Mouse (Mus musculus) urinary bladder, postnatal 36 days (tissue): Measurements from ENCODE around the gene Zfp423.

ENCODE experiments used
- DNase-seq, 2 experiments: peaks; one replicate each; pipeline ENCODE4 v3.0.0; 2022; ENCODE audit warnings: low spot score in 2 of 2, mixed read lengths in 1 of 2

Zfp423 gene

DNA sequence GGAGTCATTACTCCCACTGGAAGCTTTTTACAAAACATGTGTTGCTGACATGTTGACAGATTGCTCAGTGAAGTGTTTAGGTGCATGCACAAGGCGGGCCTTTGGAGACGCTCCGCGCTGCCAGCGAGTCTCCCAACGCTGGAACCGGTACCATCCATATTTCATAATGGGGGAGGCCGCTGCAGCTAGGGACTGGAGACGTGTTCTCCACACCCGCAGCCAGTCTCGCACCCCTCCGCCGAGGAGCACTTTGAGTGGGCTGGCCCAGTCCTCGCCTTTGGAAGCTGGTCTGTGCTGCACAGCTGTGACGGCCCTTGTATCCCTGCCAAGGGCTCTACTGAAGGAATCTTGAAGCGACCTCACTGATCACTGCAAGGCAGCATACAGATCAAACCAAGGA, 122.5 kb downstream of the Zfp423 start:
- DNase-seq = peak in 1 of 2 experiments; percentile 48

GRCm38 (mm10) chr8:87835924-87836323, 123.5 kb downstream of the Zfp423 start:
- no peak for DNase-seq

GRCm38 (mm10) chr8:87835411-87835821, 124.0 kb downstream of the Zfp423 start:
- DNase-seq = no peak

- DNase-seq = no peak
These were observed 124.7 kb downstream of the Zfp423 start for GRCm38 (mm10) chr8:87834656-87835055.

GRCm38 (mm10) chr8:87833841-87834620, 125.4 kb downstream of the Zfp423 start:
- DNase-seq = no peak

DNA sequence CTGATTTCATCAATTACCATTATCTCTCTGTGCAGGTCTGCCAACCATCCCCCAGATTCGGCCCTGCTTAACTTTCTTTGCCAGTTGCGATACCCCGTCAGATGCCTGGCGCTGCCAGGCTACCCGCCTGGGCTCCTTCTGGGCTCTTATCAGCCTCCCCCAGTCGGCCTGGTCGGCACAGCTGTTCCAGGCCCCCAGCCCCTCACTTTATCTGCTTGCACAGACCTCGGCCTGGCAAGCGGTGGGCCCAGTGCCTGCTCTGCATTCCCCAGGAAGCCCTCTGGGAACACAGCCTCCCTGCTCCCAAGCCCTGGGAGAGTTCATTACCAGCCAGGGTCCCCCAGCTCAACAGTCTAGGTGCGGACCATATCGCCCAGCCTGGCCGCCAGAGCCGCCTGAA, 126.1 kb downstream of the Zfp423 start:
- DNase-seq = no peak

DNA sequence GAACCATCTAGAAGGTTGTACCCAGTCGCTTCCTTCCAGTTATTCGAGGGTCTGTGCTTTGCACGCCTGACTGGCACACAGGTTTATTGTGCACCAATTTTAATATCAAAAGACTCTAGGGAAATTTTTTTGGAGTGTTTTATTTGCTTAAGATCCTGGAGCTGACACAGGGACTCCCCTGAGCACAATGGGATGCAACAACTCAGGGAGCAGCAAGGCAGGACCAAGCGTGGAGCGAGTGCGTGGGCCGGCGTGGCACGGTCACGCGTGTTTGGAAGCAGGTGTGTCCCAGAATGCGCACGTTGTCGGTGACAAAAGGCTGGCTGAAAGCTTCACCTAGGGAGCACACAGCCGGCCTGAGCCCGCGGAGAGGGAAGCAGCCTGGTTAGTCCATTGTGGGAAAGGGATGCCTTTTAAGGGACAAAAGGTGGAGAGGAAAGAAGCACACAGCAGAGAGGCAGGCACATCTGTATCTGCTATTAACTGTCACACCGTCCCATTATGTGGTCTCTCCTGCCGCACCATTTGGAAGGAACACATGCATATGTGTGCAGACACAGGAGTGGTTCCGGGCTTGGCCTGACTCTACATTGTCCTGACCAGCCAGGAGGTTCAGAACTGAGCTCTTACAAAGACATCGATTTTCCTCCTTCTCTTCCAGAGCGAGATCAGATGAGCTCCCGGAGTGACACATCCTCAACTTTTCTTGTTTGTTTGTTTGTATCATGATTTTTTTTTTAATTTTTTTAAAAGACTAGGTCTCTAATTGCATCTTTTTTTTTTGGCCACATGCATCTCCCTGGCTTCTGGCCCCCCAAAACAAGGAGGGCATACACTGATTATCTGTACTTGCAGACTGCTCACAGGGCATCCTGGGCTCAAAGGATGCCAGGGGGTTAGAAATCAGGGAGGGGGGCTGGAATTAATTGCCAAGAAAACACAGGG, 126.7 kb downstream of the Zfp423 start:
- no peak for DNase-seq

- DNase-seq = no peak
These were observed 127.8 kb downstream of the Zfp423 start for GRCm38 (mm10) chr8:87831567-87831966.

DNA sequence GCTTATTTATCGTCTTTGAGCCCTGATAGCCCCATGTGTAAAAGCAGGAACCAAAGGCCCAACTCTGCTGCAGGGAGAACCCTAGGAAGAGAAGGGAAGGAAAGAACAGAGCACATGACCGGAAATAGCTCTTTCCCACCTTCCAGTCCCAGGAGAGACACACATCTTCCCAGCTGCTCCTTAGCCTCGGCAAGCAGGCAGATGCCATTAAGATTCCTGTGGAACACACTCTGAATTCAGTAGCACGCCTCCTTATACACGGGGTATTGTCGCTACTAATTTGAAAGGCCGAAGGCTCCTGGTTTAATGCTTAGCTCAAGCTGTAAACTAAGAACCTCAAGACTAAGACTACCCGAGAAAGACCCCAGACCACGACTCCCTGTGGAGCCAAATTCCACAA, 128.3 kb downstream of the Zfp423 start:
- DNase-seq = no peak

- peak in 1 of 2 experiments; percentile 44 for DNase-seq
These were observed 129.2 kb downstream of the Zfp423 start for GRCm38 (mm10) chr8:87830200-87830599.

- DNase-seq = no peak
These were observed 133.3 kb downstream of the Zfp423 start for GRCm38 (mm10) chr8:87826013-87826660.

- no peak for DNase-seq
These were observed 136.2 kb downstream of the Zfp423 start for GRCm38 (mm10) chr8:87823172-87823571.

- no peak for DNase-seq
These were observed 136.7 kb downstream of the Zfp423 start for GRCm38 (mm10) chr8:87822690-87823089.

GRCm38 (mm10) chr8:87822175-87822574, 137.2 kb downstream of the Zfp423 start:
- no peak for DNase-seq

- DNase-seq = no peak
These were observed 137.7 kb downstream of the Zfp423 start for GRCm38 (mm10) chr8:87821655-87822054.

GRCm38 (mm10) chr8:87819263-87819662, 140.1 kb downstream of the Zfp423 start:
- DNase-seq = no peak

DNA sequence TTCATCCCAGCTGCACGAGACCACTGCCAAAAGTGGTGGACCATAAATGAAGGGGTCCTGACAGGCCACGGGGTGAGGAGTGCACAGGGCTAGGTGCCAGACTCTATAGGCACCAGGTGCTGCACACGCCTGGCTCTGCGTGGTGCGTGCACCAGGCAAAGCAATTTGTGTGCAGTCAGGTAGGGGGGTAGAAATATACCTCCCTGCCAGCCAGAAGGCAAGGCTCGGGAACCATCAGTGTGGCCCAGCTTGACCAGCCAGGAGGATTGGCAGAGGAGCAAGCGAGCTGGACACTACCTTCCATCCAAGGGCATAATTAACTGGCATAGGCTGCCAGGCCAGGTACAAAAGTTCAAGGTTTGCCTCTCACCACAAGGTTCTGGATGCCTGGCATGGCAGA, 140.9 kb downstream of the Zfp423 start:
- DNase-seq = no peak

GRCm38 (mm10) chr8:87816141-87816540, 143.3 kb downstream of the Zfp423 start:
- no peak for DNase-seq

GRCm38 (mm10) chr8:87812661-87813060, 146.7 kb downstream of the Zfp423 start:
- DNase-seq = no peak

GRCm38 (mm10) chr8:87812069-87812449, 147.3 kb downstream of the Zfp423 start:
- peak; percentile 19 to 24 for DNase-seq

DNA sequence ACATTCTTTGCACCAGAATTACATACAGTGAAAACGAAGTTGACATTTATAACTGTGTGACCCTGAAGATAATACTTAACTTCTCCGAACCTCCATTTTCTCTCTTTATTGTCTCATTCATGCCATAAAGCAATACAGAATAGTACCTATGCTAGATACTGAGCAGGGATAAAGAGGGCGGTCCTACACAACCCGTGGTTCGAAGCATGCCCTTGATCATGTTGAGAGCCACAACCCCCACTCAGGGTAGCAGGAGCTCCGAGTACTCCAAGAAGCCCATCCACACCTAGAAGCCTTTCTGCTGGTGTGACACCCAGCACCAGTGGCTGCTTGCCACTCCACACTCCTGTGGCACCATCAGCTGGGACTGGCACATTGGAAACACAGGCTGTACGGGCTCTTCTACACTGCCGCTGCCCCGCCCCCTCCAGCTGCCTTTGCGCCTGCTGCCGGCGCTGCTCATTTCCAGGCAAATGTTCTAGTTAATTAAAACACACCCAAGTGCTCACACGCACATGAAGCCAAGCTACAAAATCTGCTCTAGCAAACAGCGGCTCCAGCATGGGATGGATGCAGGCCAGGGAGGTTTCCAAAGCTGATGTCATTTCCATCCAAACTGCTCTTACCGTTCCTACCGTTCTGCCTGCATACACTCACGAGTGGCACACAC, 147.9 kb downstream of the Zfp423 start:
- peak; percentile 33 to 51 for DNase-seq

GRCm38 (mm10) chr8:87810771-87811170, 148.6 kb downstream of the Zfp423 start:
- DNase-seq = no peak
